Mouse (Mus musculus) MEL (cell line): Measurements from ENCODE around the gene Iqcf3. TPM values are rescaled to one million over a fixed set of nuclear protein-coding genes. Genes with fewer than 3 reads are reported as not detected.

ENCODE experiments used
- DNase-seq: peaks from one replicate; pipeline ENCODE4 v3.0.0; 2011; ENCODE audit warnings: low read depth, low spot score
- H3K27ac ChIP-seq: 2 replicates; pipeline ENCODE4 v1.5.1; 2012; ENCODE audit warnings: low read depth, mild to moderate bottlenecking, control low read depth, low read length, moderate library complexity; ENCODE audit not compliant: control insufficient read depth
- H3K27me3 ChIP-seq, 2 experiments: fragments of 150-350 bp in 1 of 2; sonication (generic) in 1 of 2; 2 replicates each; pipeline ENCODE4 v1.6.1; 2012; ENCODE audit warnings: low read length in 2 of 2, mild to moderate bottlenecking in 2 of 2, improper control_type of control experiment in 1 of 2, moderate library complexity in 1 of 2; ENCODE audit not compliant: insufficient read depth in 2 of 2, control insufficient read depth in 1 of 2
- H3K36me3 ChIP-seq, 2 experiments: 2 replicates each; pipeline ENCODE4 v1.6.1; 2012 to 2014; ENCODE audit warnings: low read length in 2 of 2, improper control_type of control experiment in 1 of 2, inconsistent platforms in 1 of 2, mild to moderate bottlenecking in 1 of 2; ENCODE audit not compliant: insufficient read depth in 2 of 2, control insufficient read depth in 1 of 2
- H3K4me1 ChIP-seq, 2 experiments: fragments of 150-350 bp in 1 of 2; sonication (generic) in 1 of 2; 2 replicates each; pipeline ENCODE4 v1.6.1; 2012; ENCODE audit warnings: low read length in 2 of 2, improper control_type of control experiment in 1 of 2, mild to moderate bottlenecking in 1 of 2; ENCODE audit not compliant: insufficient read depth in 2 of 2, control insufficient read depth in 1 of 2
- H3K4me3 ChIP-seq, 2 experiments: fragments of 150-350 bp in 1 of 2; sonication (generic) in 1 of 2; 2 replicates each; pipeline ENCODE4 v1.5.1; 2012; ENCODE audit warnings: low read depth in 2 of 2, low read length in 2 of 2, mild to moderate bottlenecking in 2 of 2, moderate library complexity in 2 of 2, control low read depth in 1 of 2, improper control_type of control experiment in 1 of 2; ENCODE audit not compliant: control insufficient read depth in 1 of 2, insufficient read depth in 1 of 2
- H3K79me2 ChIP-seq: 2 replicates; pipeline ENCODE4 v1.6.1; 2012; ENCODE audit warnings: mild to moderate bottlenecking, low read length, moderate library complexity; ENCODE audit not compliant: control insufficient read depth, poor library complexity, insufficient read depth
- H3K9ac ChIP-seq: 2 replicates; pipeline ENCODE4 v1.6.1; 2012; ENCODE audit warnings: low read depth, mild to moderate bottlenecking, control low read depth, low read length, moderate library complexity; ENCODE audit not compliant: control insufficient read depth, poor library complexity, severe bottlenecking
- H3K9me3 ChIP-seq: fragments of 150-350 bp; sonication (generic); replicated peaks from 2 replicates; pipeline ENCODE4 v1.6.1; 2012; ENCODE audit warnings: mild to moderate bottlenecking, low read length, improper control_type of control experiment, moderate library complexity; ENCODE audit not compliant: insufficient read depth
- CHD1 ChIP-seq: IDR thresholded peaks from 2 replicates; pipeline ENCODE4 v1.6.1; 2012; ENCODE audit warnings: low read depth, mild to moderate bottlenecking, inconsistent platforms, low read length, improper control_type of control experiment
- CHD2 ChIP-seq: IDR thresholded peaks from 2 replicates; pipeline ENCODE4 v1.6.1; 2011; ENCODE audit warnings: low read length, improper control_type of control experiment
- CTCF ChIP-seq, 3 experiments: IDR thresholded peaks in 2 of 3; conservative IDR thresholded peaks in 1 of 3; 2 replicates each; pipeline ENCODE4 v1.5.1; 2011 to 2012; ENCODE audit warnings: low read length in 3 of 3, low read depth in 2 of 3, mild to moderate bottlenecking in 2 of 3, improper control_type of control experiment in 1 of 3, inconsistent platforms in 1 of 3, mixed read lengths in 1 of 3, moderate library complexity in 1 of 3; ENCODE audit not compliant: control insufficient read depth in 1 of 3, insufficient read depth in 1 of 3, poor library complexity in 1 of 3, severe bottlenecking in 1 of 3
- E2F4 ChIP-seq: IDR thresholded peaks from 2 replicates; pipeline ENCODE4 v1.6.1; 2011; ENCODE audit warnings: low read depth, low read length, improper control_type of control experiment, borderline replicate concordance
- ELF1 ChIP-seq: IDR thresholded peaks from 2 replicates; pipeline ENCODE4 v1.6.1; 2014; ENCODE audit warnings: low read depth, mild to moderate bottlenecking, inconsistent platforms, low read length, improper control_type of control experiment, moderate library complexity
- EP300 ChIP-seq, 2 experiments: IDR thresholded peaks; 2 replicates each; pipeline ENCODE4 v1.6.1; 2011; ENCODE audit warnings: improper control_type of control experiment in 2 of 2, low read length in 2 of 2, low read depth in 1 of 2, mild to moderate bottlenecking in 1 of 2
- ETS1 ChIP-seq: IDR thresholded peaks from 2 replicates; pipeline ENCODE4 v1.6.1; 2012; ENCODE audit warnings: low read depth, mild to moderate bottlenecking, inconsistent platforms, low read length, improper control_type of control experiment, moderate library complexity
- GABPA ChIP-seq: IDR thresholded peaks from 2 replicates; pipeline ENCODE4 v1.6.1; 2012; ENCODE audit warnings: low read depth, mild to moderate bottlenecking, inconsistent platforms, low read length, improper control_type of control experiment, moderate library complexity
- GATA1 ChIP-seq: IDR thresholded peaks from 2 replicates; pipeline ENCODE4 v1.6.1; 2011; ENCODE audit warnings: low read depth, low read length, improper control_type of control experiment
- HCFC1 ChIP-seq: IDR thresholded peaks from 2 replicates; pipeline ENCODE4 v1.6.1; 2012; ENCODE audit warnings: low read depth, mild to moderate bottlenecking, inconsistent platforms, low read length, improper control_type of control experiment, moderate library complexity
- JUND ChIP-seq: IDR thresholded peaks from 2 replicates; pipeline ENCODE4 v1.6.1; 2011; ENCODE audit warnings: low read depth, mild to moderate bottlenecking, improper control_type of control experiment, low read length
- KAT2A ChIP-seq: conservative IDR thresholded peaks from 2 replicates; pipeline ENCODE4 v1.6.1; 2012; ENCODE audit warnings: low read depth, low read length, improper control_type of control experiment, inconsistent platforms
- MAFK ChIP-seq: IDR thresholded peaks from 2 replicates; pipeline ENCODE4 v1.6.1; 2011; ENCODE audit warnings: low read depth, mild to moderate bottlenecking, low read length, improper control_type of control experiment, borderline replicate concordance
- MAX ChIP-seq: IDR thresholded peaks from 2 replicates; pipeline ENCODE4 v1.6.1; 2011; ENCODE audit warnings: low read length, improper control_type of control experiment
- MAZ ChIP-seq: IDR thresholded peaks from 2 replicates; pipeline ENCODE4 v1.6.1; 2012; ENCODE audit warnings: low read depth, mild to moderate bottlenecking, inconsistent platforms, low read length, improper control_type of control experiment
- MEF2A ChIP-seq: IDR thresholded peaks from 2 replicates; pipeline ENCODE4 v1.6.1; 2014; ENCODE audit warnings: low read depth, mild to moderate bottlenecking, inconsistent platforms, low read length, improper control_type of control experiment; ENCODE audit not compliant: poor library complexity, insufficient replicate concordance, severe bottlenecking; ENCODE audit errors: extremely low read depth
- MXI1 ChIP-seq: IDR thresholded peaks from 2 replicates; pipeline ENCODE4 v1.6.1; 2011; ENCODE audit warnings: mild to moderate bottlenecking, low read depth, low read length, improper control_type of control experiment
- MYB ChIP-seq: IDR thresholded peaks from 2 replicates; pipeline ENCODE4 v1.6.1; 2011; ENCODE audit warnings: mild to moderate bottlenecking, low read depth, low read length, improper control_type of control experiment
- MYC ChIP-seq: IDR thresholded peaks from 2 replicates; pipeline ENCODE4 v1.6.1; 2011; ENCODE audit warnings: low read depth, mild to moderate bottlenecking, low read length, improper control_type of control experiment, moderate library complexity
- NELFE ChIP-seq: IDR thresholded peaks from 2 replicates; pipeline ENCODE4 v1.6.1; 2011; ENCODE audit warnings: low read depth, low read length, improper control_type of control experiment
- NRF1 ChIP-seq: IDR thresholded peaks from 2 replicates; pipeline ENCODE4 v1.6.1; 2014; ENCODE audit warnings: low read depth, mild to moderate bottlenecking, inconsistent platforms, low read length, improper control_type of control experiment, moderate library complexity; ENCODE audit not compliant: poor library complexity, insufficient read depth, severe bottlenecking
- POLR2A ChIP-seq, 2 experiments: IDR thresholded peaks; 2 replicates each; pipeline ENCODE4 v1.6.1; 2011 to 2012; ENCODE audit warnings: low read length in 2 of 2, mild to moderate bottlenecking in 2 of 2, control low read depth in 1 of 2, improper control_type of control experiment in 1 of 2, low read depth in 1 of 2, moderate library complexity in 1 of 2; ENCODE audit not compliant: control insufficient read depth in 1 of 2, insufficient read depth in 1 of 2, poor library complexity in 1 of 2
- POLR2AphosphoS2 ChIP-seq: IDR thresholded peaks from 2 replicates; pipeline ENCODE4 v1.6.1; 2011; ENCODE audit warnings: low read length, improper control_type of control experiment
- RAD21 ChIP-seq: IDR thresholded peaks from 2 replicates; pipeline ENCODE4 v1.6.1; 2011; ENCODE audit warnings: mild to moderate bottlenecking, low read depth, low read length, improper control_type of control experiment
- RCOR1 ChIP-seq: IDR thresholded peaks from 2 replicates; pipeline ENCODE4 v1.6.1; 2012; ENCODE audit warnings: low read depth, mild to moderate bottlenecking, inconsistent platforms, low read length, improper control_type of control experiment
- SIN3A ChIP-seq: IDR thresholded peaks from 2 replicates; pipeline ENCODE4 v1.6.1; 2012; ENCODE audit warnings: low read length, improper control_type of control experiment, inconsistent platforms
- SMC3 ChIP-seq: IDR thresholded peaks from 2 replicates; pipeline ENCODE4 v1.6.1; 2011; ENCODE audit warnings: low read depth, low read length, improper control_type of control experiment
- TAL1 ChIP-seq: IDR thresholded peaks from 2 replicates; pipeline ENCODE4 v1.6.1; 2012; ENCODE audit warnings: mild to moderate bottlenecking, inconsistent platforms, low read length, moderate library complexity, mixed read lengths
- TBP ChIP-seq: IDR thresholded peaks from 2 replicates; pipeline ENCODE4 v1.8.0; 2011; ENCODE audit warnings: low read depth, low read length, improper control_type of control experiment
- TCF12 ChIP-seq: IDR thresholded peaks from 2 replicates; pipeline ENCODE4 v1.6.1; 2014; ENCODE audit warnings: low read depth, mild to moderate bottlenecking, inconsistent platforms, low read length, improper control_type of control experiment, moderate library complexity
- UBTF ChIP-seq: IDR thresholded peaks from 2 replicates; pipeline ENCODE4 v1.6.1; 2012; ENCODE audit warnings: low read depth, mild to moderate bottlenecking, inconsistent platforms, low read length, improper control_type of control experiment, moderate library complexity, borderline replicate concordance; ENCODE audit not compliant: insufficient read depth
- USF1 ChIP-seq: IDR thresholded peaks from 2 replicates; pipeline ENCODE4 v1.6.1; 2014; ENCODE audit warnings: low read depth, mild to moderate bottlenecking, inconsistent platforms, low read length, improper control_type of control experiment, moderate library complexity
- USF2 ChIP-seq, 2 experiments: IDR thresholded peaks; 2 replicates each; pipeline ENCODE4 v1.6.1; 2011 to 2012; ENCODE audit warnings: improper control_type of control experiment in 2 of 2, low read length in 2 of 2, borderline replicate concordance in 1 of 2, inconsistent platforms in 1 of 2, low read depth in 1 of 2, mild to moderate bottlenecking in 1 of 2; ENCODE audit not compliant: insufficient read depth in 1 of 2
- ZC3H11A ChIP-seq: IDR thresholded peaks from 2 replicates; pipeline ENCODE4 v1.6.1; 2012; ENCODE audit warnings: low read depth, mild to moderate bottlenecking, inconsistent platforms, low read length, improper control_type of control experiment
- ZKSCAN1 ChIP-seq: IDR thresholded peaks from 2 replicates; pipeline ENCODE4 v1.6.1; 2012; ENCODE audit warnings: low read depth, mild to moderate bottlenecking, inconsistent platforms, low read length, improper control_type of control experiment, moderate library complexity
- ZMIZ1 ChIP-seq: IDR thresholded peaks from 2 replicates; pipeline ENCODE4 v1.6.1; 2012; ENCODE audit warnings: low read depth, mild to moderate bottlenecking, inconsistent platforms, low read length, improper control_type of control experiment, moderate library complexity
- ZNF384 ChIP-seq: IDR thresholded peaks from 2 replicates; pipeline ENCODE4 v1.6.1; 2012; ENCODE audit warnings: low read depth, mild to moderate bottlenecking, inconsistent platforms, low read length, improper control_type of control experiment
- polyA plus RNA-seq, 2 experiments: library from polyadenylated mRNA; stranded (reverse) in 1 of 2; unstranded in 1 of 2; fragments of >175 nt in 1 of 2; fragments of >200 nt in 1 of 2; gene quantifications; 2 replicates each; pipeline versions ENCODE4 v1.2.1 to v1.2.4; 2012; ENCODE audit warnings: low replicate concordance in 2 of 2, low read depth in 1 of 2; ENCODE audit not compliant: insufficient read length in 2 of 2, insufficient read depth in 1 of 2, missing spikeins in 1 of 2
- total RNA-seq: library from RNA; depleted of rRNA; stranded (reverse); fragments of 300-350 nt; gene quantifications from 2 replicates; pipeline ENCODE4 v1.2.3, GENCODE M21; 2012

Iqcf3 gene
- total and polyA plus RNA-seq, 3 experiments = not detected

DNA sequence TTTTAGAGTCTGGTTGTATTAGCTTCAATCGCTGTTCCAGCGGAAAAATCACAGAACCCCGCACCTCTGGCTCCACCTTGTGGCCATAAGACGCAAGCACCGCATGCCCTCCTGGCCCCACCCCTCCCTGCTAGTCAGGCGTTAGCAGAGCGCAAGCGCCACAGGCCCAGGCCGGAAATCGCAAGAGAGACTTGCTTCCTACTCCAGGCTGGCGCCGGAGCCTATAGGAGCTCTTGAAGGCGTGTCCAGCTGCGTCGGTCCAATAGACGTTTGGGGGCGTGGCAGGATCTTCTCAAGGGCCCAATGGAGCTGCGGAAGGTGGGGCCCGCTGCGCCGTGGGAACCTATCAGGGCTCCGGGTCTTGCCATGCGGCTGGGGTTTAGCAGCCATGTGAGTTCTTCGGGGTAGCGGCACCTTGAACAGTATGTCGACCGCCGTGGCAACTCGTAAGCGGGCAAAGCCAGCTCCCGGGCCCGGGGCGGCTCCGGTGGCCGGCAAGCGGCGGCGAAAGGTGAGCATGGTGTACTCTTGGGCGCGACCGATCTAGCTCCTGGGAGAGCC is 84.4 kb downstream of the Iqcf3 start, which contains the start of gene Parp3:
Parp3 (minus strand) TSS at position 26 of the 561 bp plus-strand sequence.
- H3K4me1 ChIP-seq = peaks cover 0 to 11% of the 10 kb centered on the region in 2 experiments; a peak in 3 of 4 replicates
- peak; percentile 100 for DNase-seq
- peaks cover 27% of the 10 kb centered on the region for H3K79me2 ChIP-seq
- peak within 1 kb of the TSS; percentile 78 to 97 for H3K4me3 ChIP-seq
- H3K27ac ChIP-seq = peak within 1 kb of the TSS; percentile 68
- H3K9ac ChIP-seq = peak within 1 kb of the TSS; percentile 81
- H3K27me3 ChIP-seq = no peaks in the 10 kb centered on the region
- H3K9me3 ChIP-seq = no peaks in the 10 kb centered on the region
- H3K36me3 ChIP-seq = peaks cover 0 to 3% of the 10 kb centered on the region in 2 experiments; a peak in 3 of 4 replicates
- TF ChIP-seq ETS1 = no peak
- no peak for TF ChIP-seq UBTF
- peak; percentile 77 for TF ChIP-seq SMC3
- no peak for TF ChIP-seq JUND
- no peak for TF ChIP-seq USF2 (IDR thresholded peaks at IDR 0.05; ENCODE audit: borderline replicate concordance in 1 of 2, insufficient read depth in 1 of 2, low read depth in 1 of 2, low read length in 2 of 2)
- TF ChIP-seq NELFE = peak; percentile 80
- TF ChIP-seq MEF2A = no peak
- TF ChIP-seq MAFK = no peak
- no peak for TF ChIP-seq ZKSCAN1
- TF ChIP-seq E2F4 = no peak
- no peak for TF ChIP-seq ZNF384
- peak; percentile 96 for TF ChIP-seq RAD21
- no peak for TF ChIP-seq CHD1
- TF ChIP-seq MAZ = peak; percentile 83; the same call in 1 of the 2 replicates
- no peak for TF ChIP-seq TAL1
- peak; percentile 62 for TF ChIP-seq USF1
- TF ChIP-seq MYB = no peak
- TF ChIP-seq SIN3A = peak; percentile 88
- TF ChIP-seq POLR2A (IDR thresholded peaks at IDR 0.05; ENCODE audit: control insufficient read depth in 1 of 2, insufficient read depth in 1 of 2, low read depth in 1 of 2, low read length in 2 of 2, poor library complexity in 1 of 2) = peak; percentile 65 to 89
- no peak for TF ChIP-seq EP300 (IDR thresholded peaks at IDR 0.05; ENCODE audit: low read depth in 1 of 2, low read length in 2 of 2)
- TF ChIP-seq ZMIZ1 = no peak
- peak; percentile 96 for TF ChIP-seq ELF1
- TF ChIP-seq CHD2 = peak; percentile 48; the same call in 1 of the 2 replicates
- TF ChIP-seq MAX = peak; percentile 96
- TF ChIP-seq KAT2A = no peak; the same call in 1 of the 2 replicates
- TF ChIP-seq CTCF (IDR thresholded peaks at IDR 0.05 in 2 of 3, conservative IDR thresholded peaks at IDR 0.05 in 1 of 3; ENCODE audit: control insufficient read depth in 1 of 3, insufficient read depth in 1 of 3, low read depth in 2 of 3, low read length in 3 of 3, poor library complexity in 1 of 3, severe bottlenecking in 1 of 3) = peak; percentile 84 to 98 (median 95)
- TF ChIP-seq MXI1 = peak; percentile 99
- TF ChIP-seq MYC = peak; percentile 89
- TF ChIP-seq GABPA = no peak
- no peak; the same call in 1 of the 2 replicates for TF ChIP-seq POLR2AphosphoS2
- 0 out of 2 replicates have a peak, but pooled peaks have one; percentile 42 for TF ChIP-seq TBP
- no peak for TF ChIP-seq GATA1
- no peak for TF ChIP-seq TCF12
- peak; percentile 49; the same call in 1 of the 2 replicates for TF ChIP-seq ZC3H11A
- peak; percentile 83 for TF ChIP-seq RCOR1
- TF ChIP-seq NRF1 = peak; percentile 93
- peak; percentile 85 for TF ChIP-seq HCFC1
